ENCODE assay signal across 14 mouse cellular contexts in genomic region chr13:43272303-43273135, GRCm38 (mm10). TPM values are rescaled to one million over a fixed set of nuclear protein-coding genes. Genes with fewer than 3 reads are reported as not detected.
DNase-seq lines count a peak whose midpoint lies in the region; ATAC-seq and TF ChIP-seq lines count a peak whose summit lies in the region.
"Had no signal": no experiment of that assay in that cellular context is flagged by ENCODE, and none has a peak within 500 bp of the region (broad histone marks: within the 10 kb centered on the region; RNA-seq: fewer than 3 reads in every experiment).

No protein-coding gene starts in this region.

- peak overlapping the region; percentile 4 to 15; a peak in 2 of 4 replicates for H3K27ac ChIP-seq in heart, embryonic 14.5 days (replicated peaks in 1 of 2; ENCODE audit: control insufficient read depth in 1 of 2, insufficient read depth in 1 of 2, low read depth in 2 of 2, low read length in 2 of 2)
- peak overlapping the region; percentile 61 for H3K27ac ChIP-seq in heart, postnatal 0 days (ENCODE audit: low read depth)
- H3K27ac ChIP-seq: kidney, postnatal 0 days; limb, embryonic 10.5 days; liver, embryonic 14.5 days had no signal

- 36% methylated on average over 13 of the region's 13 CpGs for WGBS in heart, embryonic 14.5 days
- 47% methylated on average over 13 of the region's 13 CpGs for WGBS in heart, postnatal 0 days

- no peaks in the 10 kb centered on the region for H3K27me3 ChIP-seq in heart, embryonic 14.5 days (ENCODE audit: control insufficient read depth, insufficient read depth, low read length)
- no peaks in the 10 kb centered on the region for H3K27me3 ChIP-seq in megakaryocyte, embryonic 14.5 days (replicated peaks)
- no peaks in the 10 kb centered on the region for H3K27me3 ChIP-seq in heart, postnatal 0 days (ENCODE audit: control insufficient read depth, insufficient read depth, low read length)

- H3K4me3 ChIP-seq in heart, embryonic 14.5 days (ENCODE audit: control insufficient read depth in 1 of 2, insufficient read depth in 1 of 2, low read depth in 1 of 2, low read length in 2 of 2), result no peak overlapping the region
- peak overlapping the region; percentile 71 for H3K4me3 ChIP-seq in megakaryocyte, embryonic 14.5 days (replicated peaks)
- H3K4me3 ChIP-seq in heart, postnatal 0 days (ENCODE audit: low read depth, low read length), result no peak overlapping the region
- H3K4me3 ChIP-seq: limb, embryonic 10.5 days had no signal

- peak; percentile 40; the same call in 1 of the 2 replicates for ATAC-seq in heart, embryonic 14.5 days (ENCODE audit: insufficient number of reproducible peaks, insufficient read depth, low FRiP score, low read depth)
- no peak for ATAC-seq in megakaryocyte, adult 5-6 weeks (ENCODE audit: poor library complexity, severe bottlenecking)
- peak; percentile 80 for ATAC-seq in heart, postnatal 0 days (ENCODE audit: insufficient read depth, low read depth)

- H3K4me2 ChIP-seq in heart, embryonic 14.5 days (ENCODE audit: low read length), result peak overlapping the region; percentile 5; the same call in 1 of the 2 replicates
- H3K4me2 ChIP-seq in heart, postnatal 0 days (ENCODE audit: low read depth, low read length), result no peak overlapping the region

- TF ChIP-seq EP300 in heart, postnatal 0 days (IDR thresholded peaks at IDR 0.05; ENCODE audit: low read depth), result 0 out of 2 replicates have a peak, but pooled peaks have one; percentile 66

- no peak overlapping the region for H3K9ac ChIP-seq in heart, embryonic 14.5 days (ENCODE audit: low read length)
- H3K9ac ChIP-seq in heart, postnatal 0 days (replicated peaks; ENCODE audit: low read depth, low read length), result no peak overlapping the region
- H3K9ac ChIP-seq: liver, embryonic 14.5 days had no signal

- DNase-seq in heart, adult 9 months (ENCODE audit: low spot score in 2 of 2), result no peak
- DNase-seq in heart, postnatal 0 days (ENCODE audit: low spot score), result peak; percentile 74
- DNase-seq in right cerebral cortex, postnatal 36 days (ENCODE audit: low spot score in 2 of 2), result peak; percentile 44 to 65
- no peak for DNase-seq in urinary bladder, postnatal 25 days (ENCODE audit: low spot score)
- DNase-seq: embryo, embryonic 11 days; gastrocnemius, postnatal 36 days; layer of hippocampus, adult 9-11 months; thymus, adult 2 months had no signal

- H3K36me3 ChIP-seq in heart, embryonic 14.5 days (ENCODE audit: control insufficient read depth, insufficient read depth, low read length), result no peaks in the 10 kb centered on the region
- peaks cover 73% of the 10 kb centered on the region for H3K36me3 ChIP-seq in megakaryocyte, embryonic 14.5 days (replicated peaks; ENCODE audit: low read length)
- H3K36me3 ChIP-seq in heart, postnatal 0 days (replicated peaks; ENCODE audit: control insufficient read depth, insufficient read depth, low read length), result no peaks in the 10 kb centered on the region
- H3K36me3 ChIP-seq: limb, embryonic 10.5 days had no signal

- no peaks in the 10 kb centered on the region for H3K9me3 ChIP-seq in heart, embryonic 14.5 days (ENCODE audit: control insufficient read depth, low read length)
- H3K9me3 ChIP-seq in megakaryocyte, embryonic 14.5 days, result no peaks in the 10 kb centered on the region
- no peaks in the 10 kb centered on the region for H3K9me3 ChIP-seq in heart, postnatal 0 days (replicated peaks; ENCODE audit: control insufficient read depth, low read length)
- H3K9me3 ChIP-seq: limb, embryonic 10.5 days had no signal

- no peak for TF ChIP-seq CTCF in heart, postnatal 0 days (IDR thresholded peaks at IDR 0.05; ENCODE audit: low read depth)

- H3K4me1 ChIP-seq in heart, embryonic 14.5 days (ENCODE audit: control insufficient read depth in 2 of 2, insufficient read depth in 2 of 2, low read length in 2 of 2), result peaks cover 16 to 27% of the 10 kb centered on the region in 2 experiments
- peaks cover 95% of the 10 kb centered on the region for H3K4me1 ChIP-seq in megakaryocyte, embryonic 14.5 days
- peaks cover 20% of the 10 kb centered on the region for H3K4me1 ChIP-seq in heart, postnatal 0 days (ENCODE audit: control insufficient read depth, insufficient read depth)

RNA-seq across cellular contexts. Expression of gene Gfod1, which starts 31.5 kb away (rescaled TPM):
- 1.3 TPM in 2 replicates for polyA plus RNA-seq in heart, embryonic 14.5 days (2014; fragmentation: Nextera tagmentation; extraction: Ambion mirVana)
- polyA plus RNA-seq in megakaryocyte, embryonic 14.5 days (2012; ENCODE audit: insufficient read depth, low replicate concordance), result 5.5 and 23.4 TPM in 2 replicates
- 10.8 and 16.8 TPM in 2 replicates for total RNA-seq in megakaryocyte, adult 5-6 weeks (2015)
- total RNA-seq in megakaryocyte, adult 5-6 weeks (2017), result 4.9 and 7.2 TPM in 2 replicates
- total RNA-seq in heart, postnatal 0 days (2014; rRNA removed; ENCODE audit: low replicate concordance), result 14.4 and 20.5 TPM in 2 replicates
- polyA plus RNA-seq in heart, postnatal 0 days (2015; fragmentation: Nextera tagmentation; extraction: Ambion mirVana), result 1.5 and 2.5 TPM in 2 replicates

Comparison
In these comparisons a context has a peak if more than half of its experiments do, and no peak if none do; other contexts are left out.
1. DNase-seq: peak in heart, postnatal 0 days (single experiment) and right cerebral cortex, postnatal 36 days (2 of 2); none in heart, adult 9 months (0 of 2) and urinary bladder, postnatal 25 days (single experiment).